Mouse (Mus musculus): ENCODE data around the gene Gm10300. TPM values are rescaled to one million over a fixed set of nuclear protein-coding genes. Genes with fewer than 3 reads are reported as not detected.
A peak's percentile ranks its signal among the peaks of the same experiment; 100 is the strongest.

Gm10300 gene
- not detected in 2 replicates for polyA plus RNA-seq (2016; fragmentation: Nextera tagmentation; extraction: Ambion mirVana)

- peak within 1 kb of the TSS; percentile 81 for H3K27ac ChIP-seq (replicated peaks)
- DNase-seq (ENCODE audit: low spot score), result peak; percentile 63
- 0 out of 2 replicates have a peak, but pooled peaks cover 2% of the 10 kb centered on the region for H3K36me3 ChIP-seq (replicated peaks)
- no peaks in the 10 kb centered on the region for H3K9me3 ChIP-seq
- under 1% methylated on average over 42 of the region's 42 CpGs for WGBS
- H3K4me3 ChIP-seq, result peak within 1 kb of the TSS; percentile 89
- peaks cover 61% of the 10 kb centered on the region for H3K27me3 ChIP-seq (replicated peaks; ENCODE audit: low read depth, poor library complexity, severe bottlenecking)
- H3K4me1 ChIP-seq, result peaks cover 61% of the 10 kb centered on the region
Observed at GRCm38 (mm10) chr4:132074077-132074932, at the start of gene Gm10300. TSS of gene Gm10300 (plus strand) at chr4:132074697.

GRCm38 (mm10) chr4:132025264-132025663 lies 49.2 kb upstream of the Gm10300 start:
- Histone ChIP-seq H3K27me3 (replicated peaks; ENCODE audit: low read depth, poor library complexity, severe bottlenecking) (no peaks in the 10 kb centered on the region), H3K4me1 (peaks cover 18% of the 10 kb centered on the region), H3K4me3 (no peak overlapping the region), H3K27ac (replicated peaks) (0 out of 2 replicates have a peak overlapping the region, but pooled peaks have one; percentile 19), H3K9me3 (no peaks in the 10 kb centered on the region), H3K36me3 (replicated peaks) (peaks cover 15% of the 10 kb centered on the region)
- DNase-seq (ENCODE audit: low spot score), result no peak
- WGBS, result 87% methylated on average over 2 of the region's 2 CpGs

GRCm38 (mm10) chr4:132025738-132026527 lies 48.6 kb upstream of the Gm10300 start:
- Histone ChIP-seq H3K36me3 (replicated peaks) (peaks cover 15% of the 10 kb centered on the region), H3K27ac (replicated peaks) (no peak overlapping the region), H3K4me1 (peaks cover 24% of the 10 kb centered on the region), H3K4me3 (no peak overlapping the region), H3K27me3 (replicated peaks; ENCODE audit: low read depth, poor library complexity, severe bottlenecking) (no peaks in the 10 kb centered on the region), H3K9me3 (no peaks in the 10 kb centered on the region)
- WGBS, result 31% methylated on average over 5 of the region's 5 CpGs
- no peak for DNase-seq (ENCODE audit: low spot score)

- no peak overlapping the region for H3K27ac ChIP-seq (replicated peaks)
- H3K9me3 ChIP-seq, result no peaks in the 10 kb centered on the region
- H3K36me3 ChIP-seq (replicated peaks), result peaks cover 11% of the 10 kb centered on the region
- no peak for DNase-seq (ENCODE audit: low spot score)
- H3K4me1 ChIP-seq, result peaks cover 35% of the 10 kb centered on the region
- H3K4me3 ChIP-seq, result no peak overlapping the region
- 82% methylated on average over 6 of the region's 6 CpGs for WGBS
- H3K27me3 ChIP-seq (replicated peaks; ENCODE audit: low read depth, poor library complexity, severe bottlenecking), result no peaks in the 10 kb centered on the region
Observed at GRCm38 (mm10) chr4:132027167-132027566, 47.3 kb upstream of the Gm10300 start.

GRCm38 (mm10) chr4:132027806-132028205 lies 46.7 kb upstream of the Gm10300 start:
- H3K27me3 ChIP-seq (replicated peaks; ENCODE audit: low read depth, poor library complexity, severe bottlenecking), result no peaks in the 10 kb centered on the region
- WGBS, result 96% methylated on average over 1 of the region's 1 CpGs
- peaks cover 37% of the 10 kb centered on the region for H3K4me1 ChIP-seq
- DNase-seq (ENCODE audit: low spot score), result no peak
- H3K4me3 ChIP-seq, result no peak overlapping the region
- H3K27ac ChIP-seq (replicated peaks), result no peak overlapping the region
- no peaks in the 10 kb centered on the region for H3K9me3 ChIP-seq
- H3K36me3 ChIP-seq (replicated peaks), result peaks cover 4% of the 10 kb centered on the region

- Histone ChIP-seq H3K4me3 (no peak overlapping the region), H3K27ac (replicated peaks) (no peak overlapping the region), H3K36me3 (replicated peaks) (no peaks in the 10 kb centered on the region; the same call in 1 of the 2 replicates), H3K9me3 (no peaks in the 10 kb centered on the region), H3K4me1 (peaks cover 49% of the 10 kb centered on the region), H3K27me3 (replicated peaks; ENCODE audit: low read depth, poor library complexity, severe bottlenecking) (no peaks in the 10 kb centered on the region)
- WGBS, result 71% methylated on average over 10 of the region's 10 CpGs
- no peak for DNase-seq (ENCODE audit: low spot score)
Observed at GRCm38 (mm10) chr4:132029851-132030741, 44.4 kb upstream of the Gm10300 start.

- Histone ChIP-seq H3K36me3 (replicated peaks) (peaks cover 4% of the 10 kb centered on the region; the same call in 1 of the 2 replicates), H3K4me1 (peaks cover 70% of the 10 kb centered on the region), H3K9me3 (no peaks in the 10 kb centered on the region), H3K4me3 (no peak overlapping the region), H3K27ac (replicated peaks) (no peak overlapping the region), H3K27me3 (replicated peaks; ENCODE audit: low read depth, poor library complexity, severe bottlenecking) (no peaks in the 10 kb centered on the region)
- 86% methylated on average over 1 of the region's 1 CpGs for WGBS
- no peak for DNase-seq (ENCODE audit: low spot score)
Observed at GRCm38 (mm10) chr4:132033183-132033582, 41.3 kb upstream of the Gm10300 start.

GRCm38 (mm10) chr4:132034242-132034641 lies 40.3 kb upstream of the Gm10300 start:
- Histone ChIP-seq H3K4me3 (no peak overlapping the region), H3K36me3 (replicated peaks) (peaks cover 6% of the 10 kb centered on the region; the same call in 1 of the 2 replicates), H3K27me3 (replicated peaks; ENCODE audit: low read depth, poor library complexity, severe bottlenecking) (no peaks in the 10 kb centered on the region), H3K27ac (replicated peaks) (0 out of 2 replicates have a peak overlapping the region, but pooled peaks have one; percentile 21), H3K4me1 (peaks cover 77% of the 10 kb centered on the region), H3K9me3 (no peaks in the 10 kb centered on the region)
- peak; percentile 28 for DNase-seq (ENCODE audit: low spot score)
- 26% methylated on average over 2 of the region's 2 CpGs for WGBS

- no peak overlapping the region for H3K27ac ChIP-seq (replicated peaks)
- no peak overlapping the region for H3K4me3 ChIP-seq
- no peaks in the 10 kb centered on the region for H3K27me3 ChIP-seq (replicated peaks; ENCODE audit: low read depth, poor library complexity, severe bottlenecking)
- WGBS, result 83% methylated on average over 5 of the region's 5 CpGs
- no peak for DNase-seq (ENCODE audit: low spot score)
- peaks cover 67% of the 10 kb centered on the region for H3K4me1 ChIP-seq
- peaks cover 15% of the 10 kb centered on the region; the same call in 1 of the 2 replicates for H3K36me3 ChIP-seq (replicated peaks)
- no peaks in the 10 kb centered on the region for H3K9me3 ChIP-seq
Observed at GRCm38 (mm10) chr4:132037137-132037536, 37.4 kb upstream of the Gm10300 start.

- no peaks in the 10 kb centered on the region for H3K27me3 ChIP-seq (replicated peaks; ENCODE audit: low read depth, poor library complexity, severe bottlenecking)
- 54% methylated on average over 7 of the region's 7 CpGs for WGBS
- DNase-seq (ENCODE audit: low spot score), result no peak
- H3K4me1 ChIP-seq, result peaks cover 70% of the 10 kb centered on the region
- H3K27ac ChIP-seq (replicated peaks), result 0 out of 2 replicates have a peak overlapping the region, but pooled peaks have one; percentile 14
- H3K4me3 ChIP-seq, result no peak overlapping the region
- H3K36me3 ChIP-seq (replicated peaks), result peaks cover 15% of the 10 kb centered on the region; the same call in 1 of the 2 replicates
- H3K9me3 ChIP-seq, result no peaks in the 10 kb centered on the region
Observed at GRCm38 (mm10) chr4:132037991-132038390, 36.5 kb upstream of the Gm10300 start.

- 93% methylated on average over 2 of the region's 2 CpGs for WGBS
- Histone ChIP-seq H3K4me3 (no peak overlapping the region), H3K36me3 (replicated peaks) (peaks cover 15% of the 10 kb centered on the region; the same call in 1 of the 2 replicates), H3K9me3 (no peaks in the 10 kb centered on the region), H3K27me3 (replicated peaks; ENCODE audit: low read depth, poor library complexity, severe bottlenecking) (no peaks in the 10 kb centered on the region), H3K27ac (replicated peaks) (0 out of 2 replicates have a peak overlapping the region, but pooled peaks have one; percentile 14), H3K4me1 (peaks cover 67% of the 10 kb centered on the region)
- no peak for DNase-seq (ENCODE audit: low spot score)
Observed at GRCm38 (mm10) chr4:132038809-132039208, 35.7 kb upstream of the Gm10300 start.
